Mouse (Mus musculus) limb, embryonic 12.5 days (tissue): ENCODE results near the gene Ssty2. TPM values are rescaled to one million over a fixed set of nuclear protein-coding genes. Genes with fewer than 3 reads are reported as not detected.
"Not testable (repeated sequence)": the region's sequence is repeated elsewhere in the genome, so short reads cannot be mapped to it uniquely, and the experiment has no call there.

ENCODE experiments used
- ATAC-seq: fragments of 200-750 bp; cut with Nextera tagmentation; 2 replicates; pipeline ENCODE4 v1.8.0; 2017; ENCODE audit warnings: low read depth, moderate TSS enrichment; ENCODE audit not compliant: insufficient number of reproducible peaks, insufficient read depth, low FRiP score, low TSS enrichment
- H3K27ac ChIP-seq: fragments of 300-500 bp; sonication (generic); 2 replicates; pipeline ENCODE4 v1.5.1; 2016; ENCODE audit warnings: mild to moderate bottlenecking, moderate library complexity
- H3K27me3 ChIP-seq: fragments of 300-500 bp; sonication (generic); 2 replicates; pipeline ENCODE4 v1.6.1; 2016; ENCODE audit warnings: mild to moderate bottlenecking, moderate library complexity
- H3K36me3 ChIP-seq: fragments of 300-500 bp; sonication (generic); 2 replicates; pipeline ENCODE4 v1.6.1; 2016; ENCODE audit warnings: mild to moderate bottlenecking, moderate library complexity
- H3K4me1 ChIP-seq: fragments of 300-500 bp; sonication (generic); replicated peaks from 2 replicates; pipeline ENCODE4 v1.6.1; 2016
- H3K4me2 ChIP-seq: fragments of 300-500 bp; sonication (generic); 2 replicates; pipeline ENCODE4 v1.6.1; 2016; ENCODE audit warnings: mild to moderate bottlenecking, moderate library complexity
- H3K4me3 ChIP-seq: fragments of 300-500 bp; sonication (generic); replicated peaks from 2 replicates; pipeline ENCODE4 v1.5.1; 2016; ENCODE audit warnings: mild to moderate bottlenecking
- H3K9ac ChIP-seq: fragments of 300-500 bp; sonication (generic); replicated peaks from 2 replicates; pipeline ENCODE4 v1.6.1; 2016; ENCODE audit warnings: mild to moderate bottlenecking, moderate library complexity
- H3K9me3 ChIP-seq: fragments of 300-500 bp; sonication (generic); 2 replicates; pipeline ENCODE4 v1.6.1; 2016; ENCODE audit warnings: mild to moderate bottlenecking, moderate library complexity
- WGBS: fragments of 180-500 bp; shearing (Covaris S2); methylation state at CpG from one replicate; pipeline ENCODE4 v1.1.7; 2016; 5-methylcytosine and 5-hydroxymethylcytosine counted together
- polyA plus RNA-seq: library from polyadenylated mRNA; unstranded; fragments of >200 nt; fragmentation: Nextera tagmentation; extraction: Ambion mirVana; gene quantifications from 2 replicates; pipeline ENCODE4 v1.2.1, GENCODE M21; 2016

Ssty2 gene
- polyA plus RNA-seq = not detected in 2 replicates

GRCm38 (mm10) chrY:67047972-67048371 is at the start of gene Ssty2:
Gene Ssty2 (minus strand): TSS chrY:67048072.
- H3K9ac ChIP-seq, H3K4me3 ChIP-seq, H3K36me3 ChIP-seq, H3K27me3 ChIP-seq, H3K9me3 ChIP-seq, ATAC-seq, H3K4me2 ChIP-seq, H3K4me1 ChIP-seq, H3K27ac ChIP-seq: not testable (repeated sequence)
- no CpG with 5 or more reads among the region's 4 CpGs for WGBS
